Mouse (Mus musculus) C2C12 (cell line): ENCODE data around the gene Tmem178b.

Source experiments
- CEBPB ChIP-seq: IDR thresholded peaks from one replicate; pipeline ENCODE4 v1.6.1; 2011; ENCODE audit warnings: low read depth, mild to moderate bottlenecking, control low read depth, moderate library complexity
- CTCF ChIP-seq: IDR thresholded peaks from one replicate; pipeline ENCODE4 v1.5.1; 2011; ENCODE audit not compliant: control insufficient read depth, insufficient read depth, insufficient read length
- FOSL1 ChIP-seq: IDR thresholded peaks from one replicate; pipeline ENCODE4 v1.8.0; 2011; ENCODE audit warnings: mild to moderate bottlenecking, low read length; ENCODE audit not compliant: poor library complexity, insufficient read depth, severe bottlenecking
- MAX ChIP-seq: IDR thresholded peaks from one replicate; pipeline ENCODE4 v1.6.1; 2011; ENCODE audit warnings: mild to moderate bottlenecking, control low read depth
- MYOD1 ChIP-seq: IDR thresholded peaks from one replicate; pipeline ENCODE4 v1.6.1; 2011; ENCODE audit warnings: low read depth; ENCODE audit not compliant: control insufficient read depth, insufficient read length
- MYOG ChIP-seq: IDR thresholded peaks from one replicate; pipeline ENCODE4 v1.6.1; 2011; ENCODE audit not compliant: control insufficient read depth, insufficient read length; ENCODE audit errors: extremely low read depth
- USF1 ChIP-seq: IDR thresholded peaks from one replicate; pipeline ENCODE4 v1.6.1; 2011; ENCODE audit warnings: low read depth, mild to moderate bottlenecking, control low read depth, moderate library complexity

DNA sequence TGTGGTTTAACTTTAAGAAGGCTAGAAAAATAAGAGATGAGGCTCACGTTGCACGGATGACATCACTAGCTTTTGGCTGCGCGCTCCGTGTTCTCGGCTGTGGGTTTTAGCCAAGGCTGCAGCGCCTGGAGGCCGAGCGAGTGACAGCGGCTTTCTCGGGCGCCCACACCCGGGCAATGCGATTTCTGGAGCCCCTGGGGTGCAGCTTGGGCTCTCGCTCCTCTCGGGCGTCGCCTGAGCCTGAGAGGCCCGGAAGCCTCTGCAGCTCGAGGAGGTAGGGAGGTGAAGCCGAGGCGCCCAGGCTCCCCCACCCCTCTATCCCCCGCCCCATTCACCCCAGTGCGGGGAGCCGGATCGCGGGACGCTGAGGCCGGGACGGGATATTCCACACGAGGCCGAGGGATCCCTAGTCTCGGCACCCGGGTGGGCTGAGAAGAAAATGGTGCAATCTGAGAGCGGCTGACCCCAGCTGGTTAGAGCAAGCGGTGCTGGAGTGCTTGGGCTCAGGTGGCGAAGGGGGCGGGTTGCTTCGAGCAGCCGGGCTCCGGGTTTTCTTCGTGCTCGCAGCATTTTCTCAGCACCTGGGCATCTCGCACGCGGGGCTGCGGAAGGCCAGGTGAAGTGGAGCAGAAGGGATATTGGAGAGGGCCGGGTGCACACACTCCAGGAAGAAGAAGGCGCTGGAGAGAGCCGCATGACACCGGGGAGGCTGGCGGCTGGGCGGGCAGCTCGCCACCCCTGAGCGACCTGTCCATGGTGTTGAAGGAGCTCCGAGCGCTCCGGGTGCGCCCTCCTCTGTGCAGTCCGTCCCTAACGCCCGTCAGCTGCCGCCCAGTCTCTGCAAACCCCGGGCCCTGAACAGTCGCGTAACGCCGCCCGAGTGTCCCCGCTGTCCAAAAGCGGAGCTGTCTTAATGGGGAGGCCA, 1.4 kb upstream of the Tmem178b start:
- TF ChIP-seq CTCF (no peak), USF1 (no peak), MYOG (no peak), MAX (no peak), FOSL1 (no peak), CEBPB (no peak), MYOD1 (no peak)
